ENCODE assay signal across 20 mouse cellular contexts in genomic region chr8:100450380-100450936, GRCm38 (mm10).
DNase-seq lines count a peak whose midpoint lies in the region; ATAC-seq and TF ChIP-seq lines count a peak whose summit lies in the region.
"Had no signal": no experiment of that assay in that cellular context is flagged by ENCODE, and none has a peak within 500 bp of the region (broad histone marks: within the 10 kb centered on the region; RNA-seq: fewer than 3 reads in every experiment).

No protein-coding gene starts in this region.

- H3K27me3 ChIP-seq in midbrain, embryonic 14.5 days (ENCODE audit: control insufficient read depth, insufficient read depth, low read length) = no peaks in the 10 kb centered on the region
- no peaks in the 10 kb centered on the region for H3K27me3 ChIP-seq in midbrain, embryonic 10.5 days (ENCODE audit: low read depth, poor library complexity, severe bottlenecking)
- no peaks in the 10 kb centered on the region for H3K27me3 ChIP-seq in lung, postnatal 0 days (replicated peaks; ENCODE audit: insufficient read depth, low read length)
- H3K27me3 ChIP-seq: heart, embryonic 15.5 days; limb, embryonic 13.5 days; liver, embryonic 12.5 days had no signal

- no peak for TF ChIP-seq CTCF in lung, postnatal 0 days (IDR thresholded peaks at IDR 0.05)

- no peaks in the 10 kb centered on the region for H3K4me1 ChIP-seq in midbrain, embryonic 14.5 days (ENCODE audit: control insufficient read depth, insufficient read depth, low read length)
- no peaks in the 10 kb centered on the region for H3K4me1 ChIP-seq in midbrain, embryonic 10.5 days
- H3K4me1 ChIP-seq in lung, postnatal 0 days (ENCODE audit: insufficient read depth, low read depth, low read length) = no peaks in the 10 kb centered on the region
- H3K4me1 ChIP-seq: heart, embryonic 15.5 days; limb, embryonic 13.5 days; liver, embryonic 12.5 days had no signal

- no peak for TF ChIP-seq EP300 in lung, postnatal 0 days (IDR thresholded peaks at IDR 0.05)

- H3K9me3 ChIP-seq in midbrain, embryonic 14.5 days (ENCODE audit: control insufficient read depth, low read length) = no peaks in the 10 kb centered on the region
- H3K9me3 ChIP-seq in midbrain, embryonic 10.5 days (replicated peaks) = no peaks in the 10 kb centered on the region
- H3K9me3 ChIP-seq in lung, postnatal 0 days (ENCODE audit: low read length) = no peaks in the 10 kb centered on the region
- H3K9me3 ChIP-seq: heart, embryonic 15.5 days; limb, embryonic 13.5 days; liver, embryonic 12.5 days had no signal

- no peak overlapping the region for H3K27ac ChIP-seq in midbrain, embryonic 14.5 days (replicated peaks; ENCODE audit: low read depth, low read length)
- H3K27ac ChIP-seq in midbrain, embryonic 10.5 days (replicated peaks) = no peak overlapping the region
- no peak overlapping the region for H3K27ac ChIP-seq in lung, postnatal 0 days (ENCODE audit: low read length)
- H3K27ac ChIP-seq: gastrocnemius, adult 2 months; heart, embryonic 15.5 days; hindbrain, embryonic 14.5 days; limb, embryonic 13.5 days; liver, embryonic 12.5 days had no signal

- H3K9ac ChIP-seq in midbrain, embryonic 14.5 days (replicated peaks; ENCODE audit: low read length) = no peak overlapping the region
- no peak overlapping the region for H3K9ac ChIP-seq in lung, postnatal 0 days (replicated peaks; ENCODE audit: low read depth)
- H3K9ac ChIP-seq: heart, embryonic 15.5 days; hindbrain, embryonic 14.5 days; limb, embryonic 13.5 days; liver, embryonic 12.5 days had no signal

- H3K36me3 ChIP-seq in midbrain, embryonic 14.5 days (ENCODE audit: control insufficient read depth, insufficient read depth, low read length) = no peaks in the 10 kb centered on the region
- no peaks in the 10 kb centered on the region for H3K36me3 ChIP-seq in midbrain, embryonic 10.5 days
- H3K36me3 ChIP-seq in lung, postnatal 0 days (ENCODE audit: insufficient read depth, low read length) = no peaks in the 10 kb centered on the region
- H3K36me3 ChIP-seq: heart, embryonic 15.5 days; limb, embryonic 13.5 days; liver, embryonic 12.5 days had no signal

- peak; percentile 52 for DNase-seq in midbrain, embryonic 14.5 days
- DNase-seq in midbrain, embryonic 10.5 days (ENCODE audit: low spot score) = no peak
- DNase-seq in brain, embryonic 18.5 days (ENCODE audit: low read depth, low spot score) = peak; percentile 12
- DNase-seq in layer of hippocampus, adult 8-10 months (ENCODE audit: low spot score in 2 of 2) = peak; percentile 5 to 15
- DNase-seq in telencephalon, adult 2 months (ENCODE audit: low read depth, low spot score) = peak; percentile 11
- no peak for DNase-seq in lung, postnatal 0 days (ENCODE audit: low spot score)
- DNase-seq in kidney, adult 11 months = no peak
- DNase-seq: cerebellum, adult 8-10 months; gastrocnemius, adult 2 months; heart, postnatal 36 days; kidney, adult 8-10 months; kidney, postnatal 10 days; lung, adult 18-20 months; lung, postnatal 14 days; right cerebral cortex, postnatal 14 days; spleen, adult 18-20 months had no signal

- H3K4me3 ChIP-seq in midbrain, embryonic 14.5 days (replicated peaks; ENCODE audit: low read depth, low read length) = no peak overlapping the region
- H3K4me3 ChIP-seq in midbrain, embryonic 10.5 days = no peak overlapping the region
- no peak overlapping the region for H3K4me3 ChIP-seq in lung, postnatal 0 days (ENCODE audit: low read depth, low read length)
- H3K4me3 ChIP-seq: gastrocnemius, adult 2 months; heart, embryonic 15.5 days; limb, embryonic 13.5 days; liver, embryonic 12.5 days had no signal

- no peak overlapping the region for H3K4me2 ChIP-seq in midbrain, embryonic 14.5 days (ENCODE audit: low read length)
- no peak overlapping the region for H3K4me2 ChIP-seq in lung, postnatal 0 days (replicated peaks; ENCODE audit: low read depth, low read length)
- H3K4me2 ChIP-seq: heart, embryonic 15.5 days; hindbrain, embryonic 14.5 days; limb, embryonic 13.5 days; liver, embryonic 12.5 days had no signal

- ATAC-seq in midbrain, embryonic 14.5 days (ENCODE audit: low FRiP score, low TSS enrichment) = no peak; the same call in 1 of the 2 replicates
- no peak for ATAC-seq in lung, postnatal 0 days
- ATAC-seq: liver, embryonic 12.5 days had no signal

Comparison
In these comparisons a context has a peak if more than half of its experiments do, and no peak if none do; other contexts are left out.
1. DNase-seq: peak in midbrain, embryonic 14.5 days (single experiment), brain, embryonic 18.5 days (single experiment), layer of hippocampus, adult 8-10 months (2 of 2) and telencephalon, adult 2 months (single experiment); none in midbrain, embryonic 10.5 days (single experiment), lung, postnatal 0 days (single experiment) and kidney, adult 11 months (single experiment).